Mouse (Mus musculus) frontal cortex, postnatal 36 days (tissue): ENCODE data around the gene Pfkp.

ENCODE experiments used
- DNase-seq, 2 experiments: peaks; one replicate each; pipeline ENCODE4 v3.0.0; 2022; ENCODE audit warnings: low spot score in 2 of 2

Gene Pfkp

GRCm38 (mm10) chr13:6613690-6614445 lies 34.7 kb downstream of the Pfkp start:
- DNase-seq = no peak

- no peak for DNase-seq
Measured at GRCm38 (mm10) chr13:6602786-6603409, 45.7 kb downstream of the Pfkp start.

- no peak for DNase-seq
Measured at GRCm38 (mm10) chr13:6601676-6602075, 46.9 kb downstream of the Pfkp start.

GRCm38 (mm10) chr13:6600626-6601025 lies 48.0 kb downstream of the Pfkp start:
- no peak for DNase-seq

- DNase-seq = no peak
Measured at GRCm38 (mm10) chr13:6597801-6598200, 50.8 kb downstream of the Pfkp start.

- no peak for DNase-seq
Measured at GRCm38 (mm10) chr13:6595403-6595802, 53.2 kb downstream of the Pfkp start.

GRCm38 (mm10) chr13:6590846-6591245 lies 57.7 kb downstream of the Pfkp start:
- DNase-seq = no peak

GRCm38 (mm10) chr13:6586009-6586408 lies 62.6 kb downstream of the Pfkp start:
- no peak for DNase-seq

GRCm38 (mm10) chr13:6583499-6584125 lies 65.0 kb downstream of the Pfkp start:
- DNase-seq = no peak

GRCm38 (mm10) chr13:6575920-6576509 lies 72.6 kb downstream of the Pfkp start:
- no peak for DNase-seq

- DNase-seq = no peak
Measured at GRCm38 (mm10) chr13:6565571-6565970, 83.0 kb downstream of the Pfkp start.

- no peak for DNase-seq
Measured at GRCm38 (mm10) chr13:6562409-6562808, 86.2 kb downstream of the Pfkp start.

- no peak for DNase-seq
Measured at GRCm38 (mm10) chr13:6557771-6558170, 90.8 kb downstream of the Pfkp start.

GRCm38 (mm10) chr13:6555656-6556055 lies 92.9 kb downstream of the Pfkp start:
- no peak for DNase-seq

- no peak for DNase-seq
Measured at GRCm38 (mm10) chr13:6553708-6554107, 94.9 kb downstream of the Pfkp start.

- peak in 1 of 2 experiments; percentile 55 for DNase-seq
Measured at GRCm38 (mm10) chr13:6535287-6535932, 113.2 kb downstream of the Pfkp start.

- no peak for DNase-seq
Measured at GRCm38 (mm10) chr13:6532683-6533082, 115.9 kb downstream of the Pfkp start.
